Mouse (Mus musculus): ENCODE measurements at regions not wholly inside any gene's neighbourhood (a gene's known extent, or its start where the extent isn't known, plus 50 kb on each side); places are given as distances from the start of the nearest gene placed in this dataset.

DNA sequence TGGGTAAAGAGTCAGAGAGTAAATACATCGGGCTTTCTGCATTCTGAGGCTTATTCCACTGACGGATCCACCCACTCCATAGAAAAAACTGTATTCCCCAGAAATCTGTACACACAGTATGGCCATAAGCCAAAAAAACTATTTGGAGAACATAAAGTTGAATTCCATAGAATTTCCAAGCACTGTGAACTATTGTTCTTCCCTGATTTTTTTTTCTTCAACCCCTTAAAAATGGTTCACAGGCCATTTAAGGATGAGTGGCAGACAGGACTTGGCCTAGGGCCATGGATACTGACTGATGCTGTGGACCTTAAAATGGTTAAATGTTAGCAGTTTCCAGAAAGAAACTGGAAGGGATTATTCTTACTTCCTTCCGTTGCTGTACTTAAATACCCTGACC lies 247.0 kb downstream of the Sipa1l2 start:
- no peak for DNase-seq

DNA sequence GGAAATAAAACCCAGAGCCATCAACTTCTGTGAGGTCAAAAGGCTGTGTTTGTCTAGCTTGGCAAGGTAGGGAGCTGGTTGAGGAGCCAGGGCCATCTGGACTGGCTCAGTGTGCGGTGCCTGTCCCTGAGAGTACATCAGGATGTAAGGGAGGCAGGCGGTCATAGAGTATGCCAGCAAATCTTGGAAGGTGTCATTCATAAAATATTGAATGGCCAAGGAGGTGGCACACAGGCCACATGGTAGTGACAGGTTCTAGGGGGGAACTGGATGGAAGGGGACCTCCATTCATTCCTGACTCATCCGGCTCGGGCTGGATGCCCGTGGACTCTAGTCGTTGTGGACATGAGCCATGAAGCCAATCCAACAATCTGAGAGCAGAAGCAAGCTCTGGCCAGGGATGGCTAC lies 252.0 kb downstream of the Sipa1l2 start:
- no peak for DNase-seq

DNA sequence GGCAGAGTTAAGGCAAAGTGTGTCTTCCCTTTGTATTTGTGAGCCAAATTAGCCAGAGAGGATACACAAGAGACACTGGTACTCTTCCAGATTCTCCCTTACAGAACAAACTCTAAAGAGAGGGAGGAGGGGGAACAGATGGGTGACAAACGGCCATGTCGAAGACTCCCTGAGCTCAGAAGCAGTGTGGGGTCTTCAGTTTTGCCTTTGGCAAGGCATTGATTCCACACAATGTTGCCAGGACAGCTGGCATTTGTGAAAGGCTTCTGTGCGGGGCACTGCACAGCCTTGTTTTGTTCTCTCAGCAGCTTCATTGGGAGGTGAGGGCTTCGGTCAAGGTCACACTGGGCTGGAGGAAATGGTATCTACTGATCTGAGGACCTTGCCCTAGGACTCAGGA lies 253.9 kb downstream of the Sipa1l2 start:
- no peak for DNase-seq

DNA sequence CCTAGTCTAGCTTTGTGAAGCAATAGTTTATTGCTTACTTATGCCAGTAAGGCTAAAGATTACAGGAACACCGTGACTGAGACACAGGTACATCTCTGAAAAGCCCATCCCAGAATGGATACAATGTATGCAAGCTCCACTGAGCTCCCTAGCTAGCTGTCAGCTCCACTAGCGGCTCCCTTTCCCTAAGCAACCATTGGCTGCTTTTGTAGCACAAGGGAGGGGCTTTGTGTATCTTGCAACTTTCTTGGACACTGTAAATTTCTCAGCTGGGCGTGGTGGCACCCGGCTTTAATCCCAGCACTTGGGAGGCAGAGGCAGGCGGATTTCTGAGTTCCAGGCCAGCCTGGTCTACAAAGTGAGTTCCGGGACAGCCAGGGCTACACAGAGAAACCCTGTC lies 254.6 kb downstream of the Sipa1l2 start:
- no peak for DNase-seq

DNA sequence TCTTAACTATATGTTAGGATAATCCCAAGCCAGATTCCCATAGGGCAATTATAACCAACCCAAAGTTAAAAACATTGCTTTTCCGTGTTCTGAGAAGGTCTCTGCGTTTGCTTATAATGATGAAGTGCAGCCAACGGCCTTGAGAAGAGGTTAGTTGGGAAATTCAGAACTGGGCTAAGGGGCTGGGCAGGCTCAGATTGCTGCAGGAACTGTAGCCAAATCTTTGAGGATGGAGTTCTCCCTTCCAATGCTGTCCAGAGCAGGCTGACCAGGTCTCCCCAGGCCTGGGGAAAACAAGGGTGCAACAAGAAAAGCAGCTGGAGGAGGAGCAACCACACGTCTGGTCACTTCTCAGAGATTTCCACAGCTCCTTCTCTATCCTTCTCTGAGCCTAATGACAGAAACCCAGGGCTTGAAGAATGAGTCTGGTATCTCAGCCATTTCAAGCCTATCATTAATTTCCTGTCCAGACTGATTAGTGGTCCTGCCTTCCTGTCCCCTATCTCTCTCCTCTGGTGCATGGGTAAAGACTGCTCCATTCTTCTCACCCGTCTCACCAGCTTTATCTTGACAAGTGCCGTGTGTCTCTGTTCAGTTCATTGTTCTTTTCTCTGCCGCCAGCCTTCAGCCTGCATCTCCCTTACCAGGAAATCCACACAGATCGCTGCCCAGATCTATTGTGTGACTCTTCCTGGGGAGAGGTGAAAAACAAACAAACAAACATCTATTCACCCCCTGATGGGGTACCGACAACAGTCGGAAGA lies 255.2 kb downstream of the Sipa1l2 start:
- DNase-seq = peak; percentile 14

DNA sequence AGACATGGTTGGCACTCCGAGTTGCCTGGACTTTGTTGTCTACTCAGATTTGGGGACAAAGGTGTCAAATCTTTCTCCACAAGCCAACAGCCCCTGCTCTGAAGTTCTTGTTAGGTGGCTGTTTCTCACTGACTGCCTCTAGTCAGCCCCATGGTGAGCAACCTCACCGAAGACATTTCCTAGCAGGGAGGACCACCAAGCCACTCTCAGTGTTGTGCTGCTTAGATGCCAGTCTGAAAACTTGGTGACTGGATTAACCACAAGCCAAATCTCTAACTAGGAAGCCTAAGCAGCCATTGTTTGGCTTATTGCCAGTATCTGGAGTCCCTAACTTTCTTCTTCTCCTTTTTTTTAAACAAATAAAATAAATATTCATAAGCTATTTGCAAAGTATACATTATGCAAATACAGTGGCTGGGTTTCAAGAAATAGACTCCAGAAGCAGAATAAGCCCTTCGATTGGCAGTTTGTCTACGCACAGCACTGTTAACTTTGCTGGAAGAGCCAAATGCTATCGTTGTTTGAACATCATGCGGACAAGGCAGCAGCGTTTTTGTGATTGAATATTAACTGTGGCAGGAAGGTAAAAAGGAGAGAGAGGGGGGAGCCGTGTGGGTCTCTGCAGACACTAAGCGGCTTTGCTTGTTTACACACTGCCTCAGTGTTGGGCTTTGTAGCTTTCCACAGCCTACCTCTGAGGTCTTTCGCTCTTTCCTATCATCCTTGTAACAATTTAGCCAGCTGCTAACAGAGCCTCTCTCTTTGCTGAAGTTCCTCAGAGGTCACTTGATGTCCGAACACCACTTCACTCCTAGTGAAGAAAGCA lies 257.4 kb downstream of the Disc1 start:
- no peak for DNase-seq

Data from adrenal gland, postnatal 25 days (tissue).